Mouse (Mus musculus): Measurements from ENCODE around the gene Chit1. TPM values are rescaled to one million over a fixed set of nuclear protein-coding genes. Genes with fewer than 3 reads are reported as not detected.
A peak's percentile ranks its signal among the peaks of the same experiment; 100 is the strongest.

The Chit1 gene
- polyA plus RNA-seq, 1 experiment from 2014 or later: not detected

DNA sequence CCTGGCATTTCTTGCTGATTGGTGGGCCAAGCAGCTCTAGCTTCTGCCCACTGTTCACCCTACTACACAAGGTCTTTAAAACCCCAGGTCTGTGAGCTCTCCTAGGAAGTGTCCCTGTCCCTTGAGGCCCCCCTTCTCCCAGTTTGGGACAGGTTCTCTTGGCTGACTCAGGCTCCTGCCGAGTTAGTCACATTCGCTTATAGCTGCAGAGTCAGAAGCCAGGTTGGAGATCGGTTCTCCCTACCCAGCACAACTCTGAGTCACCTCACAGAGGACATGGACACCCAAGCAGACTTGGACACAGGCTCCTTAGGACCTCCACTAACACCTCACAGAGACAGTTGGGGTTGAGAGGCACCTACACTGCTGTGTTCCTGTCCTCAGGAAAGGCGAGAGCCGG lies 80.2 kb downstream of the Chit1 start:
- Histone ChIP-seq H3K27ac (no peak overlapping the region), H3K4me3 (ENCODE audit: inconsistent target) (no peak overlapping the region), H3K79me2 (ENCODE audit: inconsistent target) (no peaks in the 10 kb centered on the region), H3K36me3 (ENCODE audit: inconsistent target) (no peaks in the 10 kb centered on the region)
- 87% methylated on average over 5 of the region's 5 CpGs for WGBS (ENCODE audit: missing documents)

- no peak overlapping the region for H3K27ac ChIP-seq
- H3K36me3 ChIP-seq (ENCODE audit: inconsistent target): no peaks in the 10 kb centered on the region
- WGBS (ENCODE audit: missing documents): 79% methylated on average over 4 of the region's 4 CpGs
- no peaks in the 10 kb centered on the region for H3K79me2 ChIP-seq (ENCODE audit: inconsistent target)
- H3K4me3 ChIP-seq (ENCODE audit: inconsistent target): no peak overlapping the region
These were observed 81.0 kb downstream of the Chit1 start for GRCm38 (mm10) chr1:134192024-134192423.

- H3K36me3 ChIP-seq (ENCODE audit: inconsistent target): no peaks in the 10 kb centered on the region
- WGBS (ENCODE audit: missing documents): 94% methylated on average over 1 of the region's 1 CpGs
- no peak within 1 kb of the TSS for H3K27ac ChIP-seq
- no peaks in the 10 kb centered on the region for H3K79me2 ChIP-seq (ENCODE audit: inconsistent target)
- no peak within 1 kb of the TSS for H3K4me3 ChIP-seq (ENCODE audit: inconsistent target)
These were observed 82.1 kb downstream of the Chit1 start, which contains the start of gene Mybph for GRCm38 (mm10) chr1:134193126-134193525. Mybph (plus strand) TSS chr1:134193448.

DNA sequence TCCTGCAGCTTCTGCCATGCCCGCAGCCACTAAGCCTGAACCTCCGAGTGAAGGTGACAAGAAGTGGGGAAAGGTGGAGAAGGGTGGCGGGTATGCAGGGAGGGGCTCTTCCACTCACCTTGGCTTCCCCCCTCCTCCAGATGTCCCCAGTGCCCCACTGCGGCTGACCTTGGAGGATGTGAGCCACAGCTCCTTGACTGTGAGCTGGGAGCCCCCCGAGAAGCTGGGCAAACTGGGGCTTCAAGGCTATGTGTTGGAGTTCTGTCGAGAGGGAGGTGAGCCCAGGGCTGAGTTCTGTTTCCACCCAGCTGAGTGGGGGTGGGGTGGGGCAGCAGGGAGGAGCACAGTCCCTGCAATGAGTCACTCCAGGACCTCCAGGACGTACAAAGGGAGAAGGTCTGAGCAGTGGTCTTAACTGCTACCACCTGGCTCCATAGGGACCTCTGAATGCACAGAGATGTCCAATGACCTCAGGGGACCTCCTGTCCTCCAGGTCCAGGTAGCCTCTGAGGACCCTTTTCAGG lies 82.7 kb downstream of the Chit1 start:
- 89% methylated on average over 7 of the region's 7 CpGs for whole genome bisulfite sequencing (ENCODE audit: missing documents)
- no peak overlapping the region for H3K4me3 ChIP-seq (ENCODE audit: inconsistent target)
- H3K79me2 ChIP-seq (ENCODE audit: inconsistent target): no peaks in the 10 kb centered on the region
- H3K27ac ChIP-seq: no peak overlapping the region
- no peaks in the 10 kb centered on the region for H3K36me3 ChIP-seq (ENCODE audit: inconsistent target)

DNA sequence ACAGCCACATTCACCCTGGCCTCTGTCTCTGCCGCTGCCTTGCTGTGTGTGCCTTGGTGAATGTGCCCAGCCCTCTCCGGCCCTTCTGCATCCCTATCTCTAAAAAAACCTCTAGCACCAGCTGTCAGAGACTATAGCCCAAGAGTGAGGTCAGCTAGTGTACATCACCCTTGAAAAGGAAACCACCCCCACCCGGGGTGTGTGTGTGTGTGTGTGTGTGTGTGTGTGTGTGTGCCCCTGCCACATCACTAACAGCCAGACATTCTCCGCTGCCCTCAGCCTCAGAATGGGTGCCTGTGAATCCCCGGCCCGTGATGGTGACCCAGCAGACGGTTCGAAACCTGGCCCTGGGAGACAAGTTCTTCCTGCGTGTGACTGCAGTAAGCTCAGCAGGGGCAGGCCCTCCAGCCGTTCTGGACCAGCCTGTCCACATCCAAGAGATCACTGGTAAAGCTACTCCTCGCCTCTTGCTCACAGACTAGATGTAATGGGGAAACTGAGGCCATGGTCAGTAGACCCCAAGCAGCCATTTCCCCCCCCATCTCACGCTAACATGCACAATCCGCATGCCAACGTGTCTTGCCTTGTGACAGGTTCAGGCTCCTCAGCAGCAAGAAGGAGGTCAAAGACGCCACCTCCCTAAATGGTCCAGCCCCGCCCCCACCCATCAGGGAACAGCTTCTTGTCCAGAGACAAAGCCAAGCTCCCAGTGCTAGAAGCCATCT lies 83.4 kb downstream of the Chit1 start:
- Histone ChIP-seq H3K27ac (no peak overlapping the region), H3K79me2 (ENCODE audit: inconsistent target) (no peaks in the 10 kb centered on the region), H3K4me3 (ENCODE audit: inconsistent target) (no peak overlapping the region), H3K36me3 (ENCODE audit: inconsistent target) (no peaks in the 10 kb centered on the region)
- 89% methylated on average over 15 of the region's 16 CpGs for WGBS (ENCODE audit: missing documents)

DNA sequence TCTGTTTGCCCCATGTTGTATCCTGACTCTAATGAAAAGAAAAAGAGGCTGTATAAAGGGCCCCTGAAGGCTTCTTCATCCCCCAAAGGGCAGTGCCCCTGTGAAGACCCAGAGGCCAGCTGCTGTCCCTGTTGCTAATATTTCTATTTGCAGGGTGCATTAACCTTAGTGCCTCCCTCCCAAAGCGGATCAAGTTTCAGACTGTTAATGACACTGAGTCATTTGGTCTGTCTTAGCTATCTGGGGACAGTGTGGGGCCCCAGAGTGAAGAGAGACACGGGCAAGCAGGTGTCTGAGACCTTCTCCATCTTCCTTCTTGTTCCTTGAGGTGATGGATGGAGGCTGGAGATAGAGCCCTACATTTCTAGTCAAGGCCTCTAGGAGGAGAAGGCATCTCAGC lies 84.1 kb downstream of the Chit1 start:
- Histone ChIP-seq H3K27ac (no peak overlapping the region), H3K4me3 (ENCODE audit: inconsistent target) (no peak overlapping the region), H3K36me3 (ENCODE audit: inconsistent target) (no peaks in the 10 kb centered on the region), H3K79me2 (ENCODE audit: inconsistent target) (no peaks in the 10 kb centered on the region)
- 63% methylated on average over 2 of the region's 2 CpGs for WGBS (ENCODE audit: missing documents)

DNA sequence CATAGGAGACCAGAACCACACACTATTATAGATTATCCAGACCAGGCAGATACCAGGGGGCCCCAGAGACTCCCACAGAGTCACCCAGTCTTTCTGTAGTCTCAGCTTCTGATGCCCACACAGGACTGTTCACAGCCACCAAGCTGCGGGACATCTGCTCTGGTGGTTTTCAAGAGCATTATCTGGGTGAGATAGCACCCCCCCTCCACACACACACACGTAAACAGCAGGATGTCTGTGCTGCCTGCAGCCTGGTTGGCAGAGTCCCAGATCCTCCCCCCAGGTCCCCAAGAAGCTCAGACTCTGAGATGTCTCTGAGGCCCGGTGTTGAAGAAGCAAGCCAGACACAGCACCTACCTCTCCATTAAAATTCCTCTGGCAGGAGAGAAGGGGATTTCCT lies 84.5 kb downstream of the Chit1 start:
- Histone ChIP-seq H3K79me2 (ENCODE audit: inconsistent target) (no peaks in the 10 kb centered on the region), H3K27ac (peak overlapping the region; percentile 71), H3K36me3 (ENCODE audit: inconsistent target) (no peaks in the 10 kb centered on the region), H3K4me3 (ENCODE audit: inconsistent target) (peak overlapping the region; percentile 33)
- WGBS (ENCODE audit: missing documents): 17% methylated on average over 3 of the region's 3 CpGs

DNA sequence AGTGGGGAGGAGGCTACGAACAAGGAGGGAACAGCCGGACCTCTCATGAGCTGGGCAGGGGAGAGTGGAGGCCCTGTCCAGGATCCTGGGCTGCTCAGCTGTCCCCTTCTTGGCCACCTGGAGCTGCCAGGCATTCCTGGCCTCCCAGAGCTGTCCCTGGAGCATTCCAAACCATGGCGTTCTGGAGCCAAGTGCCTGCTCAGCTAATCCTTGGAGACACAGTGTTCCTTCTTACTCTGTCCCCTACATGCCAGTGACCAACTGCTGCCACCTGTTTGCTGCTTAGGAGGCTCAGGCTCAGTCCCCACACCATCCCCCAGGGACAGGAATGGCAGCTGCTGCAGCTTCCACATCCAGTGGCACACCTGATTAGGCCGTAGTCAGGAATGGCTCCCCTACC lies 84.9 kb downstream of the Chit1 start:
- Histone ChIP-seq H3K4me3 (ENCODE audit: inconsistent target) (peak overlapping the region; percentile 33), H3K27ac (peak overlapping the region; percentile 71), H3K79me2 (ENCODE audit: inconsistent target) (no peaks in the 10 kb centered on the region), H3K36me3 (ENCODE audit: inconsistent target) (no peaks in the 10 kb centered on the region)
- WGBS (ENCODE audit: missing documents): 23% methylated on average over 4 of the region's 4 CpGs

GRCm38 (mm10) chr1:134196386-134196785 lies 85.3 kb downstream of the Chit1 start:
- Histone ChIP-seq H3K79me2 (ENCODE audit: inconsistent target) (no peaks in the 10 kb centered on the region), H3K36me3 (ENCODE audit: inconsistent target) (no peaks in the 10 kb centered on the region), H3K4me3 (ENCODE audit: inconsistent target) (peak overlapping the region; percentile 33), H3K27ac (peak overlapping the region; percentile 71)
- 14% methylated on average over 4 of the region's 4 CpGs for WGBS (ENCODE audit: missing documents)

- Histone ChIP-seq H3K79me2 (ENCODE audit: inconsistent target) (no peaks in the 10 kb centered on the region), H3K36me3 (ENCODE audit: inconsistent target) (no peaks in the 10 kb centered on the region), H3K27ac (no peak overlapping the region), H3K4me3 (ENCODE audit: inconsistent target) (no peak overlapping the region)
- WGBS (ENCODE audit: missing documents): 88% methylated on average over 15 of the region's 15 CpGs
These were observed 86.4 kb downstream of the Chit1 start for GRCm38 (mm10) chr1:134197325-134197982.

DNA sequence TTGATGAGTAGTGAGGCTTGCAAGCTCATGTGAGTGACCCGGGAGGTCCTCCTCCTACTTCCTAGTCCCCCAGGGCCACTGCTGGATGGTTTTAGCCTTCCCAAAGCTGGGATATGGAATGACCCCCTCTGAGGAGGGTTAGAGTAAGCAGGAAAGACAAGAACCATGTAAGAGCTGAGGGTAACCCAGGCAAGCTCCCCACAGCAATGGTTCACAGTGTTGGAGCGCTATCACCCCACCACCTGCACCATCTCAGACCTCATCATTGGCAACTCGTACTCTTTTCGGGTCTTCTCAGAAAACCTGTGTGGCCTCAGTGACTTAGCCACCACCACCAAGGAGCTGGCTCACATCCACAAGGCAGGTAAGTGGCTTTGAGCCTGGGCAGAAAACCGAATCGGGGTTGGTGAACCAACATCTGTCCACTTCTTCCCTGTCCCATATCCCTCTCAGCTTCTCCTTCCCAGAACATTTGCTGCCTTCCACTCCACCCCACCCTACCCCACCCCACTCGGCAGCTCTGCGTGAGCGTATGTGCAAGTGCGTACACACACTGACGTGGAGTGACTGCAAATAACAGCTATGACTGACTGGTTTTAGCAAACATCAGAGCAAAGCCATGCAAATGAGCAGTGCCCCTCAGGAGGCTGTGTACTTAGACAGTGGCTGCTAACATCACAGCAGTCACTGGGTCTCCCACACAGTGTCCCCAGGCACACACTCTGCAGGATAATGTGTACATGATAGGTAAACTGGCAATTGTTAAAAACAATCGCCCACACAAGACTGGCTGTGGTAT lies 87.4 kb downstream of the Chit1 start:
- Histone ChIP-seq H3K27ac (no peak overlapping the region), H3K79me2 (ENCODE audit: inconsistent target) (no peaks in the 10 kb centered on the region), H3K4me3 (ENCODE audit: inconsistent target) (no peak overlapping the region), H3K36me3 (ENCODE audit: inconsistent target) (no peaks in the 10 kb centered on the region)
- WGBS (ENCODE audit: missing documents): 88% methylated on average over 12 of the region's 12 CpGs

DNA sequence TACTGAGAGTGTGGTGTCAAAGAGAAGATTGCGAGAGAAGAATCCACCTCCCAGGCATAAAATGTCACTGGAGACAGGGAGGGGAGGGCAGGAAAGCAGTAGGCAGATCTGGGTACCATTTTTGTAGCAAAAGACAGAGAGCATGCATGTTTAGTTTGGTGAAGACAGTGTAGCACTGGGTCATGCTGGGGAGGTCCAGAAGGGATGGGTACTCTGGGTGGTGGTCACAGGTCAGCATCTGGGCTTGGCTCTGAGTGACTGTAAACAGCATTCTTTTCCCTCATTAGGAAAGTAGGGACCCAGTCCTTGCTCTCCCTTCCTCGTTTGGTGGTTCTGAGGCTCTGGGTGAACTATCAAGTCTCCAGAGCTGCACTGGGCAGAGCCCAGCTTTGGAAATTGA lies 89.4 kb downstream of the Chit1 start:
- Histone ChIP-seq H3K36me3 (ENCODE audit: inconsistent target) (no peaks in the 10 kb centered on the region), H3K27ac (no peak overlapping the region), H3K79me2 (ENCODE audit: inconsistent target) (no peaks in the 10 kb centered on the region), H3K4me3 (ENCODE audit: inconsistent target) (no peak overlapping the region)
- WGBS (ENCODE audit: missing documents): 83% methylated on average over 2 of the region's 2 CpGs

Data from macrophage (primary cell).